In genomic region chr3:14957481-14957880, GRCm38 (mm10) we compare ENCODE assay signal across 18 mouse cellular contexts.
DNase-seq lines count a peak whose midpoint lies in the region; ATAC-seq and TF ChIP-seq lines count a peak whose summit lies in the region.
"Had no signal": no experiment of that assay in that cellular context is flagged by ENCODE, and none has a peak within 500 bp of the region (broad histone marks: within the 10 kb centered on the region; RNA-seq: fewer than 3 reads in every experiment).

No protein-coding gene starts in this region.

- no peak overlapping the region for H3K4me3 ChIP-seq in hindbrain, postnatal 0 days (ENCODE audit: low read length)
- no peak overlapping the region for H3K4me3 ChIP-seq in hindbrain, embryonic 16.5 days (ENCODE audit: low read length)
- H3K4me3 ChIP-seq in kidney, adult 2 months (ENCODE audit: insufficient read depth, low read depth, low read length), result no peak overlapping the region
- no peak overlapping the region for H3K4me3 ChIP-seq in limb, embryonic 14.5 days (replicated peaks; ENCODE audit: low read length)
- no peak overlapping the region for H3K4me3 ChIP-seq in midbrain, embryonic 14.5 days (replicated peaks; ENCODE audit: low read depth, low read length)
- H3K4me3 ChIP-seq: forebrain, embryonic 15.5 days; heart, embryonic 12.5 days; intestine, embryonic 15.5 days; myocyte had no signal

- no peak for ATAC-seq in hindbrain, postnatal 0 days
- no peak for ATAC-seq in hindbrain, embryonic 16.5 days
- ATAC-seq in limb, embryonic 14.5 days (ENCODE audit: low FRiP score, low read depth), result no peak
- no peak for ATAC-seq in midbrain, embryonic 14.5 days (ENCODE audit: low FRiP score, low TSS enrichment)
- ATAC-seq: forebrain, embryonic 15.5 days; intestine, embryonic 15.5 days; Patski had no signal

- TF ChIP-seq CTCF in hindbrain, postnatal 0 days (IDR thresholded peaks at IDR 0.05; ENCODE audit: low read depth), result no peak
- no peak for TF ChIP-seq CTCF in kidney, adult 2 months (conservative IDR thresholded peaks at IDR 0.05; ENCODE audit: insufficient read depth, insufficient read length, low read depth, low read length)

- no peaks in the 10 kb centered on the region for H3K27me3 ChIP-seq in hindbrain, postnatal 0 days (ENCODE audit: insufficient read depth, low read length)
- no peaks in the 10 kb centered on the region for H3K27me3 ChIP-seq in hindbrain, embryonic 16.5 days (replicated peaks; ENCODE audit: control insufficient read depth, insufficient read depth, low read length)
- H3K27me3 ChIP-seq in kidney, adult 2 months (replicated peaks; ENCODE audit: control insufficient read depth, insufficient read depth, low read length), result no peaks in the 10 kb centered on the region
- H3K27me3 ChIP-seq in limb, embryonic 14.5 days (ENCODE audit: control insufficient read depth, insufficient read depth, low read length), result no peaks in the 10 kb centered on the region
- no peaks in the 10 kb centered on the region for H3K27me3 ChIP-seq in midbrain, embryonic 14.5 days (ENCODE audit: control insufficient read depth, insufficient read depth, low read length)
- H3K27me3 ChIP-seq: forebrain, embryonic 15.5 days; heart, embryonic 12.5 days; intestine, embryonic 15.5 days; Patski had no signal

- H3K4me2 ChIP-seq in hindbrain, postnatal 0 days (ENCODE audit: low read depth, low read length), result no peak overlapping the region
- H3K4me2 ChIP-seq in hindbrain, embryonic 16.5 days (ENCODE audit: low read length), result no peak overlapping the region
- H3K4me2 ChIP-seq in limb, embryonic 14.5 days (replicated peaks; ENCODE audit: low read depth, low read length, severe bottlenecking), result no peak overlapping the region
- no peak overlapping the region for H3K4me2 ChIP-seq in midbrain, embryonic 14.5 days (ENCODE audit: low read length)
- H3K4me2 ChIP-seq: forebrain, embryonic 15.5 days; heart, embryonic 12.5 days; intestine, embryonic 15.5 days had no signal

- H3K4me1 ChIP-seq in hindbrain, postnatal 0 days (ENCODE audit: insufficient read depth, low read length), result no peaks in the 10 kb centered on the region
- H3K4me1 ChIP-seq in hindbrain, embryonic 16.5 days (ENCODE audit: control insufficient read depth, insufficient read depth, low read depth, low read length), result no peaks in the 10 kb centered on the region; the same call in 1 of the 2 replicates
- H3K4me1 ChIP-seq in kidney, adult 2 months (ENCODE audit: control insufficient read depth, insufficient read depth, low read length), result peaks cover 21% of the 10 kb centered on the region
- H3K4me1 ChIP-seq in limb, embryonic 14.5 days (ENCODE audit: control insufficient read depth, insufficient read depth, low read length), result peaks cover 4% of the 10 kb centered on the region; the same call in 1 of the 2 replicates
- no peaks in the 10 kb centered on the region for H3K4me1 ChIP-seq in midbrain, embryonic 14.5 days (ENCODE audit: control insufficient read depth, insufficient read depth, low read length)
- H3K4me1 ChIP-seq: intestine, embryonic 15.5 days had no signal

- H3K27ac ChIP-seq in hindbrain, postnatal 0 days, result no peak overlapping the region
- no peak overlapping the region for H3K27ac ChIP-seq in hindbrain, embryonic 16.5 days (ENCODE audit: low read depth, low read length)
- peak overlapping the region; percentile 92 for H3K27ac ChIP-seq in kidney, adult 2 months (ENCODE audit: insufficient read depth, low read depth, low read length)
- H3K27ac ChIP-seq in limb, embryonic 14.5 days (replicated peaks; ENCODE audit: low read depth, low read length), result no peak overlapping the region
- no peak overlapping the region for H3K27ac ChIP-seq in midbrain, embryonic 14.5 days (replicated peaks; ENCODE audit: low read depth, low read length)
- H3K27ac ChIP-seq: forebrain, embryonic 15.5 days; intestine, embryonic 15.5 days had no signal

- H3K9ac ChIP-seq in hindbrain, postnatal 0 days (replicated peaks; ENCODE audit: low read length), result no peak overlapping the region
- H3K9ac ChIP-seq in hindbrain, embryonic 16.5 days (ENCODE audit: low read depth, low read length), result no peak overlapping the region
- H3K9ac ChIP-seq in limb, embryonic 14.5 days (ENCODE audit: low read depth, low read length, severe bottlenecking), result no peak overlapping the region
- H3K9ac ChIP-seq in midbrain, embryonic 14.5 days (replicated peaks; ENCODE audit: low read length), result no peak overlapping the region
- H3K9ac ChIP-seq: forebrain, embryonic 15.5 days; heart, embryonic 12.5 days; intestine, embryonic 15.5 days had no signal

- 53% methylated on average over 1 of the region's 1 CpGs for WGBS in hindbrain, postnatal 0 days
- WGBS in hindbrain, embryonic 16.5 days, result 68% methylated on average over 1 of the region's 1 CpGs
- 30% methylated on average over 1 of the region's 1 CpGs for WGBS in kidney, adult 2 months
- 50% methylated on average over 1 of the region's 1 CpGs for WGBS in limb, embryonic 14.5 days
- WGBS in midbrain, embryonic 14.5 days, result 84% methylated on average over 1 of the region's 1 CpGs

- no peaks in the 10 kb centered on the region for H3K9me3 ChIP-seq in hindbrain, postnatal 0 days (ENCODE audit: low read length)
- no peaks in the 10 kb centered on the region for H3K9me3 ChIP-seq in hindbrain, embryonic 16.5 days (ENCODE audit: control insufficient read depth, low read length)
- H3K9me3 ChIP-seq in limb, embryonic 14.5 days (ENCODE audit: control insufficient read depth, low read length), result no peaks in the 10 kb centered on the region
- no peaks in the 10 kb centered on the region for H3K9me3 ChIP-seq in midbrain, embryonic 14.5 days (ENCODE audit: control insufficient read depth, low read length)
- H3K9me3 ChIP-seq: forebrain, embryonic 15.5 days; heart, embryonic 12.5 days; intestine, embryonic 15.5 days had no signal

- no peak for TF ChIP-seq POLR2A in kidney, adult 2 months (IDR thresholded peaks at IDR 0.05; ENCODE audit: low read depth, low read length)
- no peak for TF ChIP-seq POLR2A in limb, embryonic 14.5 days (IDR thresholded peaks at IDR 0.05; ENCODE audit: borderline replicate concordance, extremely low read depth, insufficient read depth, insufficient read length)

- peak; percentile 5 for DNase-seq in hindbrain, postnatal 0 days (ENCODE audit: low spot score)
- DNase-seq in adrenal gland, adult 8-10 months, result peak; percentile 48
- DNase-seq in kidney, adult 2 months, result peak; percentile 86
- peak; percentile 28 for DNase-seq in limb, embryonic 14.5 days (ENCODE audit: low spot score)
- no peak for DNase-seq in midbrain, embryonic 14.5 days
- DNase-seq in ovary, postnatal 36 days (ENCODE audit: low spot score), result no peak
- no peak for DNase-seq in right cerebral cortex, postnatal 25 days
- DNase-seq: cerebellum, adult 11-12 months; gastrocnemius, postnatal 36 days; liver; right cerebral cortex, postnatal 4 days; thymus, adult 18-20 months had no signal

- H3K36me3 ChIP-seq in hindbrain, postnatal 0 days (ENCODE audit: insufficient read depth, low read length), result no peaks in the 10 kb centered on the region
- no peaks in the 10 kb centered on the region for H3K36me3 ChIP-seq in hindbrain, embryonic 16.5 days (ENCODE audit: control insufficient read depth, insufficient read depth, low read length)
- H3K36me3 ChIP-seq in kidney, adult 2 months (ENCODE audit: control insufficient read depth, insufficient read depth, low read length), result no peaks in the 10 kb centered on the region
- H3K36me3 ChIP-seq in limb, embryonic 14.5 days (ENCODE audit: control insufficient read depth, insufficient read depth, low read length), result no peaks in the 10 kb centered on the region
- H3K36me3 ChIP-seq in midbrain, embryonic 14.5 days (ENCODE audit: control insufficient read depth, insufficient read depth, low read length), result no peaks in the 10 kb centered on the region
- H3K36me3 ChIP-seq: forebrain, embryonic 15.5 days; heart, embryonic 12.5 days; intestine, embryonic 15.5 days had no signal

Comparison
In these comparisons a context has a peak if more than half of its experiments do, and no peak if none do; other contexts are left out.
1. DNase-seq: peak in hindbrain, postnatal 0 days (single experiment), adrenal gland, adult 8-10 months (single experiment), kidney, adult 2 months (single experiment) and limb, embryonic 14.5 days (single experiment); none in midbrain, embryonic 14.5 days (single experiment), ovary, postnatal 36 days (single experiment) and right cerebral cortex, postnatal 25 days (single experiment).